Mouse (Mus musculus): ENCODE results near the gene Rab24. TPM values are rescaled to one million over a fixed set of nuclear protein-coding genes. Genes with fewer than 3 reads are reported as not detected.

Rab24 gene
- 10 to 100 TPM in 1 of 3 experiments, 1 to 10 TPM in 2; 8.8 to 15.0 (median 9.7) TPM for polyA plus RNA-seq (2017; shearing (Covaris generic))

DNA sequence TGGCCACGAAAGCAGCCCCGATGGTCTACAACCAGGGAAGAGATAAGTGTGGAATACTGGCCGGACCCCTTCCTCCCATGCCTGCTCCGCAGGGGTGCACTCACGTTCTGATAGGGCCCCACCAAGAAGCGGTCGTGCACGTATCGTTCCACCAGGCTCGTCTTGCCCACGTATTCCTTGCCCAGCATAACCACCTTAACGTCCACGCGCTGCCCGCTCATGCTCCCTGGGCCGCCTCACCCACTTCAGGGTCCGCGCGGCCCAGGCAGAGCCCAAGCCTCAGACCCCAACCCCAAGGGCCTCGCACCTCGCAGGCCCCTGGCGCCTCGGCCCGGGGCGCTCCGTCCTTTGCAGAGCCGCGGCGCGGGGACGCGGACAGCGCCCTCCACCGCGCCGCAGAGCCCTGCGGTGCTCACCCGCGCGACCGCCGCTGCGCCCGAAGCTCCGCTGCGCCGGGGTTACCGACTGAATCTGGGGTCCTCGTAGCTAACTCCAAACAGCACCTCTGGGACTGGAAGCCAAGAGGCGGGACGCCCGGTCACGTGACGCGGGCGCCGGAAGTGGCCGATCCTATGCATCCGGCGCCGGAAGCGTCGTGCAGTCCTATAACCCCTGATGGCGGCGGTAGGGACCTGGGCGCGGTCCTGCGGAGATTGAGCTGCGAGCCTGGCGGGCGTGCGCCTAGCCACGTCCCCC, at the start of gene Rab24:
TSS of gene Rab24 (minus strand) at position 513 of the 696 bp plus-strand sequence.
- ATAC-seq: peak; percentile 93

DNA sequence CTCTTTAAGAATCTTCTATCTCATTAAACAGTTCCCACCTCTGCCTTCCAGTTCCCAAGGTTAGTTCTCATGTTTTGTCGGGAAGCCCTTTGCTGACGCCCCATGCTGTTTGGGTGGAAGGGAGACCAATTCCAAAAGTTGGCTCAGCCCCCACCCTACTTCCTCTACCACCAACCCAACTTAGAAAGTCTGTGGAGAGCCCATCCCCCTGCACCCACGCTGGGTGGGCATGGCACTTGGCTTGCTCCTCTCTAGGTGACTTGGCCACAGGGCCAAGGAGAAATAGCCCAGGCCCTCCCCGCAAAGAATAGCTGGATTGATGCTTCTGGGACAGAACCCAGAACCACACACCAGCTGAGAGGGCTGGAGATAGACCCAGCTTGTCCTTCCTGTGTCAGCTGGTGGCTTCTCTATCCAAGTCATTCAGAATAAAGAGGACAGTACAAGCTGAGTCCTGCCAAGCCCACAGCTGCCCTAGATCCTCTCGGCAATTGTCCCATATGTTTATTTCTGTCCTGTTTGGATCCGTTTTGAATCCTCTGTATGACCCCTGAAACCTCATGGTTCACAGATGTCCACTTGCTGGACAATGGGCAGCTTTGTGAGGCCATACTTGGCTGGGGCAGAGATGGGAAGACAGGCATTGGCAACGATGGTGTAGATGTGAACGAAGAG, 49.4 kb upstream of the Rab24 start:
- no peak for ATAC-seq

DNA sequence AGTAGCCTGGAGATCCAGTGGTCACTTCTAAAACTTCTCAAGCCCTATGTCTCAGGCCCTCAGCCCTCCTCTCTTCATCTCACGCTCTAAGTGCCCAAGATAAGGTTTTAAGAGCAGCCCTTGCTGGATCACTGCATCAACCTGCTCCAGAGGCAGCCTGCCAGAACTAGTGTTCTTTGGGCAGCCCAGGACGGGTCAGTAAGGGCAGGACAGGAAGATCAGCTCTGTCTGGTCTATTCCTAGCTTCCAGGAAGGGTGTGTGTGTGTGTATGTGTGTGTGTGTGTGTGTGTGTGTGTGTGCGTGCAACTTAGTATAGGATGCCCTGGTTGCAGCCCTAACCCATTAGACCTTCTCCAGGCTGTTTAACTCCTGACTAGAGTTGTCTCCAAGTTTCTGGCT, 48.5 kb upstream of the Rab24 start:
- no peak for ATAC-seq

DNA sequence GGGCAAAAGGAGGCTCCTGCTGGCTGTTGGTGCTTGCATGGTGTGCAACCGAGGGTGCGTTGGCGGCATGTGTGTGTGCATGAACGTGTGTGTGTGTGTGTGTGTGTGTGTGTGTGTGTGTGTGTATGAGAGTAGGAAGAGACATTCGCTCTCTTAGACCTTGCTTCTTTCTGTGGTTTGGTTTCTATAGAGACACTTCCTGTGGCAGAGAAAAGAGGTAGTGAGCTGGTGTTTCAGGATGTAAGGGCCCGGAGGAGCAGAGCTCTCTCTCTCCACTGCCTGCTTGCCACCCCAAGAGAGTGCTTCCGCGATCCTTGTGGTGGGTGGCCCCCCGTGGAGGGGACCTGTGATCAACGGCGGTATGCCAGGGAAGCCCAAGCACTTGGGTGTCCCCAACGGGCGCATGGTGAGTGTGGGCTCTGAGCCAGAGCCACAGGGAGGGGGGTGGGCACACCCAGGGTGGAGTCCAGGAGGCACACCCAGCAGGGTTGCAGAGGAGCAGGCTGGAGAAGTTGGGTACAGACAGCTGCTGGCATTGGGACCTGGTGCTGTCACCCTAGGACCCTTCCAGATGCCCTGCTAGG, 47.9 kb upstream of the Rab24 start, which contains the start of gene Rgs14:
TSS of gene Rgs14 (plus strand) at position 202 of the 584 bp plus-strand sequence.
- ATAC-seq: peak; percentile 97

DNA sequence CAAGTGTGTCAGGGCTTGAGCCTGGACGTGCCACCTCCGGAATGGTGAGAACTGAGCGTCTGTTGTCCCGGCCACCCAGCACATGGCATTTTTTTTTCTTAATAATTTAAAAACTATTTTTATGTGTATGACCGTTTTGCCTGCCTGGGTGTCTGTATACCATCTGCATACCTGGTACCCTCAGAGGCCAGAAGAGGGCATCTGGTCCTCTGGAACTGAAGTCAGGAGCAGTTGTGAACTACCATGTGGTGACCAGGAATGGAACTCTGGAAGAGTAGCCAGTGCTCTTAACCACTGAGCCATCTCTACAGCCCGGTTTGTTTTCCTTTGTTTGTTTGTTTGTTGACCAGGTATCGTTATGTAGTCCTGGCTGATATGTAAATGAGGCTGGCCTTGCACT, 46.7 kb upstream of the Rab24 start:
- ATAC-seq: no peak

DNA sequence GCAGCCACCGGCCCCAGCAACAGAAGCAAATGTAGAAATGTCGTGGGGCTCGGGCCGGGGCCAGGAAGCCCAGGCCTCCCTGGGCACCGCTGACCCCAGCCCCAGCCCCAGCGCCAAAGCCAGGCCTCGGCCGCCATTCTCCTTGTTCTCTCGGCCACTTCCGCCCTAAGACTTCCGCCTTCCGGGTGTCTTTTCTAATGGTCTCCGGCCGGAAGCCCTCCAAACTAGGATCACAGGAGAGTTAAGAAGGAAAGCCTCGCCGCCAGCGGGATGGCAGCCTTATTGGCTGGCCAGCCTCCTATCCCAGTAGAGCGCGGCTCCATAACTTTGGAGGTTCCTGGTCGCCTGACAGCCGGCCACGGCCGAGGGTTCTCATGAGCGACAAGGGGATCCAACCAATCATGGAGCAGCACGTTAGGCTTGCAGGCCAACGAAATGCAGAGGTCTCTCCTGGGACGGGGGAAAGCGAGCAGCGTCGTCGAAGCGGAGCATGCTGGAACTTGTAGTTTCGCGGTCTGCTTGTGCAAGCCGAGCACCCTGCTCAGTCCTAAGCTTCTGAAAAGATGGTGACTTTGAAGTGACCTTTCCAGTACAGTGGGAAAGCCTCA, 40.8 kb upstream of the Rab24 start, which contains the start of gene Lman2:
TSS of gene Lman2 (minus strand) at position 331 of the 608 bp plus-strand sequence.
- ATAC-seq: peak; percentile 98

DNA sequence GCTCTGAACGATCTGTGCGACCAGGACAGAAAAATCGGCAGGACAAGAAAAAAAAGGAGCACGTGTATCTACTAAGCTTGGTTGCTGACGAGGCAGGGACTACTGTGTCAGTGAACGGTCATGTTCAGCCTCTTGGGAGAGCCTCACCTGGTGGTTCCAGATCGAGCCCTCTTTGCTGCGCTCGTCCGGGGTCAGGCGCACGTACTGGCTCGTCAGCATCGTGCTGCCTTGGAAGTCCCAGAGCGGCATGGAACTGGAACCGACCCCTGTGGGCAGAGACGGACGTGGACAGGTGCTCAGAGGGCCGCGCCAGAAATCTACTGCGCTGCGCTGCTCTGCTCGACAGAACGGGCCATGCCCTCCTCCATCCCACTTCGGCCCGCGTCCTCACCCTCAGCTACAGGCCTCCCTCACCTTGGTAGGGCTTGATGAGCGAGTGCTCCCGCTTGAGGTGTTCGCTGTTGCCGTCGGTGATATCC, 40.3 kb upstream of the Rab24 start:
- ATAC-seq: peak; percentile 22

DNA sequence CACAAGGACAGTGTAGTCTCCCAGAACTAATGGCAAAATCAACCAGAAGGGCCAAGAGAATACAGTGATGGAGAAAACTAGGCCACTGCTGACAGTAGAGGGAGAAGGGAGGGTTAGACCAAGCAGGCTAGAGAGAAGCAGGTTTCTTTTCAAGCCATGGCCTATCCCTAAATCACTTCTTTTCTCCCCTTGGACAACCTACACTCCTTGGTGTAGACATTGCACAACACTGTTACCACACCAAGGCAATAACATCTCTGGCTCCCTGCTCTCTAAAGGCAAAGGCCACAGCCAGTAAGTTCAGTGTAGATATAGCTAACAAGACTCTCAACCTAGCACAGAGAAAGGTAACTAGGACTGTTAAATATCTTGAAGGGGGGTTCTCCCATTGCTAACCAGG, 39.4 kb upstream of the Rab24 start:
- ATAC-seq: no peak

DNA sequence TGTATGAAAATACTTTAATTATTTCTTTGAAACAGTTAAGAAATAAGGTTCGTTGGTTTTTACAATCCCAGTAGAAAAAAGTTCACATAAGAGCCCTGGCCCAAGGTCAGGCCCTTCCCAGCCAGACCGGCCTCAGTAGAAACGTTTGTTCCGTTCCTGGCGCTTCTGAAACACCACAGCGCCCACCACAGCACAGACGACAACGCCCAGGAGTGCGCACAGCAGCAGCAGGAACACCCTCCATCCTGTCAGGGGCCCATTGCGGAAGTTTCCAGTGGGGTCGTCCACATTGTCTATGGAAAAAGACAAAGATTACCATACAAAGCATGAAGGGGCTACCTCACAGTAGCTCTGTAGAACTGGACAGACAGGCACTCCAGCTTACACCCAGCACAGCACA, 25.0 kb upstream of the Rab24 start:
- no peak for ATAC-seq

DNA sequence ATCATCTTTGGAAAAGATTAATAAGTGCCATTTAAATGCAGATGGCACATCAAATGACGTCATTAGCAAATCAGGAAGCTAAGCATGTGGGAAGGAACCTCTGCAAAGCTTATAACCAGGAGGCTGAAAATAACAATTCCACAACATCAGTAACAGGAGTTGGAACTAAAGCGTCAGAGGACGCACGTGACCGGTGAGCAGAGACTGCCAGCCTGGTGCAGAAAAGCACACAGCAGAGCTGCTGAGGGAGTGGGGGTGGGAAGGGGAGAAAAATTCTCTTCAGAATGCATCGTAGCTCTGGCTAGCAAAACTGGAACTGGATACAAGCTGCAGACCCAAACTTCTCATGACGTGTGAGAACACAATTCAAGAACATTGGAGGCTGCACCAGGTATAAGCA, 22.5 kb upstream of the Rab24 start:
- no peak for ATAC-seq

DNA sequence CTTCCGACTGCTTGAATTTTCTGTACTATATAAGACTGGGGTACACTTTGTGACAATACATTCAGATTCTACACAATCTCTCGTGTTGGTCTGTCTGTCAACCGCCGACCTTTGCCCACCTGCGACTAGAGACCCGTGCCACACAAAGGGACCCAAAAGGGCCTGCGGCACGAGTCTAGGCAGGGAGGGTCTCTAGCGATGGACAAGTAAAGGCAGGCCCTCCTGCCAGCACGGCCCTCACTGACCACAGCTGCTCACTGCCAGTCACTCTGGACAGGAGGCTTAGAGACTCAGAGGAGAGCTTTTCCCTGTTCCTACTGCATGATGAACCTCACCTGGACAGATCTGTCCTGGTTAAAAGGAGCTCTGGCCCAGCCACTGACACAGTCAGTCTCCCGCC, 20.7 kb upstream of the Rab24 start:
- ATAC-seq: no peak

DNA sequence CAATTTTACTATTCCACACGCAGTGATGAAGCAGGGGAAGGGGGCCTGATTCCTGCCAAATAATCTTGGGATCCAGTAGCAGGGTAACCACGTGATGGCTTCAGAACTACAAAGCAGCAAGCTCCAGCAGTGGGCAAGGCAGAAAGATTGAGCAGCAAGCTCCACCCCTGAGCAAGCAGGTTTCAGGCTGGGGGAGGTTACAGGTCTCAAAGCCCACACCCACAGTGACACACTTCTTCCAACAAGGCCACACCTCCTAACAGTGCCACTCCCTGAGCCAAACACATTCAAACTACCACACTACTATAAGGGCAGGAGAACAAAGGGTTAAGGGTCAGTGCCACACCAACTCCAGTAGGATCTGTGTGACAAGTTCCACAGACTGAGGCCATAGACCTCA, 17.5 kb upstream of the Rab24 start:
- peak; percentile 32 for ATAC-seq

DNA sequence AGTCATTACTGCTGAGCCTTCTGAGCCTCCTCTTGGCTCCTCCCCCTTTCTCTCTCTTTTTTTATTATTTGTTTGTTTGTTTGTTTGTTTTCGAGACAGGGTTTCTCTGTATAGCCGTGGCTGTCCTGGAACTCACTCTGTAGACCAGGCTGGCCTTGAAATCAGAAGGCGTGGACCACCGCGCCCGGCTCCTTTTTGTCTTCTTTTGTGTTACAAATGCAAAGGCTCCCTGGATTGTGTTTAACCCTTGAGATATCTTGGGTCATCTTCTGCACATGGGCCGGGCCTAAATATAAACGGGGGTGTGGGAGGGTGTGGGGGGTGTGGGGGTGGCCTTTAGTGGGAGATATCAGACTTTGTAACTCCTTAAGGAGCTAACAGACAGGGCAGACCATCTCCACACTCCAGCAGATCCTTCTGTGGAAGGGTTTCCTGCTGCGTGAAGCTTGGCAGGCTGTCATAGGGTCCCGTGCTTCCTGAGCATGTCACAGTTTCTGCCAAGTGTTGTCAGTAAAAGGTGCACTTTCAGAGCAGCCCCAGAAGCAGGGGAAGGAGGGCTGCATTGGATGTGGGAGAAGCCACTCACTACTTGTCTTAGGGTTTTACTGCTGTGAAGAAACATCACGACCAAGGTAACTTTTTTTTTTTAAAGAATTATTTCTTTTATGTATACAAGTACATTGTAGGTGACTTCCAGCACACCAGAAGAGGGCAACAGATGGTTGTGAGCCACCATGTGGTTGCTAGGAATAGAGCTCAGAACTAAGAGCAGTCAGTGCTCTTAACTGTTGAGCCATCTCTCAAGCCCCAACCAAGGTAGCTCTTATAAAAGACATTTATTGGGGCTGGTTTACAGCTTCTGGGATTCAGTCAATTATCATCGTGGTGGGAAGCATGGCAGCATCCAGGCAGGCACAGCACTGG, 16.6 kb upstream of the Rab24 start:
- no peak for ATAC-seq

DNA sequence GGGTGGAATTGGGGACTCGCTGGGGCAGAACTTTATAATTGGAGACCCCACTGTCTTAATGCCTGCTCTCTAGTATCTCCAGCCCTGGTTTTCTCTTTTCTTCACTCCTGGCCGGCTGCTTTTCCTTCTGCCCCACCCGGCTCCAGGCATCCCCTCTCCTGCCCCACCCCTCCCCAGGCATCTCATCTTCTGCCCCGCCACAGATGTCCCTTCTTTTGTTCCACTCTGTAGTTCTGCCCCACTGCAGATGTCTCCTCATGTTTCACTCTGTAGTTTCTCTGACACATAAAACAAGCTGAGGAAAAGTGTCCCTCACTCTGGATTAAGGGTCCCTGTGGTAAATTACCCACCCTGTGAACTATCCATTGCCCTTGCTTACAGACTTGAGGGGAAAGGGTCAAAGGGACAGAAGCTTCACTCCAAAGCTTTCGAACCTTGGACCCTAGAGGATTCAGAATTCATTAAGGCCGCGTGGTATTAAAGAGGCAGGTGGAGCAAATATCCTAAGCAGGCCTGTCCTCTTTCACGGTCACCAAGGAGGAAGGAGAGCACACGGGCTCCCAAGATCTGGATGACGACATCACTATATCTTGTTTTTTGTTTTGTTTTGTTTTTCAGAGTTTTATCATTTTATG, 15.7 kb upstream of the Rab24 start:
- no peak for ATAC-seq

DNA sequence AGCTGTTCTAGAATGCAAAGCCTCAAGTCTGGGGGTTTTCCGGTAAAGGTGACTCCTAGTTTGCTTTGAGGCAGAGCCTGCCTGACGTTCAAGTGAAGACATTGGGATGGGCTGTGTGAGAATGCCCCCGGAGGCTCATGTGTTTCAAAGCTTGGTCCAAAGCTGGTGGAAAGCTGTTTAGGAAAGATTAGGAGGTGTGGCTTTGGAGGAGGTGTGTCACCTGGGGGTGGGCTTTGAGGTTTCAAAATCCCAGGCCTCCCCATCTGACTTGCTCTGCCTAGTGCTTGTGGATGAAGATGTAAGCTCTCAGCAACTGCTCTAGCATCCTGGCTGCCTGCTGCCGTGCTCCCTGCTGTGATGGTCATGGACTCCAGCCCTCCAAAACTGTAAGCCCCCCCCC, 14.0 kb upstream of the Rab24 start:
- ATAC-seq: no peak

DNA sequence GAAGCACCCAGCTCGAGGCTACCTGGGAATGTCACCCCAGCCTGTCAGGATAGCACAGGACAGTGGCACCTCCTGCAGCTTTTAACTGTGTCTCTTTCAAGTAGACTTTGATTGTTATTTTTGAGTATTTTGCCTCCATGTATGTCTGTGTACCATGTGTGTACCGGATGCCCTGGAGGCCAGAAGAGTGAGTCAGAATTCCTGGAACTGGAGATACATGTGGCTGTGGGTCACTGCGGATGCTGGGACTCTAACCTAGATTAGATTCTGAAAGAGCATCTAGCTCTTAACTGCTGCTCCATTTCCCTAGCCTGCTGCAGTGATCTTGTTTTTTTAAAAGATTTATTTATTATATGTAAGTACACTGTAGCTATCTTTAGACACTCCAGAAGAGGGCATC, 10.6 kb upstream of the Rab24 start:
- no peak for ATAC-seq

DNA sequence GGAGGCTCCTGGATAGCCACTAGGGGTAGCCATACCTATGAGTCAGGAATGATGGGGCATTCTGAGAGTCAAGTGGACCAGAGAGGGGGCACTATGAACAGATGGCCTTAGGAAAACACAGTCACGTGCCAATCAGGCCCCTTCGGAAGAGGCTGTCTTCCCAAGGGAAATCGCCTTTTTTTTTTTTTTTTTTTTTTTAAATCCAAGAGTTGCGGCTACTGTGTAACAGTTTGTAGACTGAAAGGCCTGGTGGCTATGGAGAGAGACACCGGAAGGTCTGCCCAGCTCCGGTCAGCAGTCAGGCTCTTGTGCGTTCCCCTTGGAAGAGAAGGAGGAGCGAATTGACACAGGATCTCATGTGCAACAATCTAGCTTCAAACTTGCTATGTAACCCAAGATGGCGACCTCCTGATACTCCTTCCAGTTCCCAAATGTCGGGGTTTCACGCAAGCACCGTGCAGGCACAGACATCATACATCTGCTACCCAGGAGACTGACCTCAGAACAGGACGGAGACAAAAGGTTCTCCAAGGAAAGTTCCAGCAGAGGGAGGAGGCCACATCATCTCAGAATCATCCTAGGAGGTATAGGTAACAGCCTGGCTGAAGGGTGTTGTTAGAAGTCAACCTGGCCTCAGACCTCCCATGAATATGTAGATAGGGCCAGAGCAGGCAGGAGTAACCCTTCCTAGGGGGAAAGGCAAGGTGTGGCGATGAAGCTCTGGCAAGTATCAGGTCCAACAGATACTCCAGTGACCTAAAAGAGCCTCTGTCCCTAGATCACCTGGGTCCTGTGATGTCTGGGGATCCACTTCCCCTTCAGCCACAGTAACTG, 9.0 kb upstream of the Rab24 start:
- ATAC-seq: no peak

DNA sequence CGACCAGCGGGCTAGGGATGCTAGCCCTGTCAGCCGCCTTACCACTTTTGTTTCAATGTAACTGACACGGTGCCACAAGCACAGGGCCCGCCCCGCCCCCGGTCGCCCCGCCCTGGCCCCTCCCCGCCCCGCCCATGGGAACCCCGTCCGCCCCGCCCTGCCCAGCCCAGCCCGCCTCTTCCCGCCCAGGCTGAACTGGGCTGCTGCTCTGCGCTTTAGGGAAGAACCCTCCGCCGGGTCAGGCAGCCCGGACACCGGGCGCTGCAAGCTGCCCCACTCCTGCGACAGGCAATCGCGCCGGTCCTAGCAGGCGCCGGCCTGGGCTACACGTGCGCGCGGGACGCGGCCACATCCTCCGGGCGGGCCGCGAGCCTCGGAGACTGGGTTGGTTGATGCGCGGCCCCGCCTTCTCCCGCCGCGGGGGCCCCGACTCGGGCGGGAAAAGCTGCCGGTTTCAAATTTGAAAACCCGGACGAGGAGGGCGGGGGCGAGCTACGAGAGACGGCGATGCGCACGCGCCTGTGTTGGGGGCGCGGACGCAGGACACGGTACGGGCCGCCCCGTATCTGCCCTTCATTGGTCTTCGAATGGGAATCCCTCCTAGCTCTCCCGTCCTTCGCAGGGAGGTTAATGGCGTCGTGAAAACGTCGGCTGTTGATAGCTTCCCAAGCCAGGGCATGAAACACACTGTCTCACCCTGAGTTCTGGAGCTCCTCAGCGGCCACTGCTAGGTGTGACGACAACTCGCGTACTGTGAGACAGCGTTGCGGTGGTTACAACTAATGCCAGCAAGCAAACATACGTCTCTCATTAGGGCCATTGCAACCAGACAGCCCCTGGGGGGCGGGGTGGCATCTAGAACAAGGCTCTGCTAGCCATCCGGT, 8.2 kb upstream of the Rab24 start, which contains the start of gene Mxd3:
TSS of gene Mxd3 (minus strand) at position 141 of the 884 bp plus-strand sequence.
- ATAC-seq: peak; percentile 71

DNA sequence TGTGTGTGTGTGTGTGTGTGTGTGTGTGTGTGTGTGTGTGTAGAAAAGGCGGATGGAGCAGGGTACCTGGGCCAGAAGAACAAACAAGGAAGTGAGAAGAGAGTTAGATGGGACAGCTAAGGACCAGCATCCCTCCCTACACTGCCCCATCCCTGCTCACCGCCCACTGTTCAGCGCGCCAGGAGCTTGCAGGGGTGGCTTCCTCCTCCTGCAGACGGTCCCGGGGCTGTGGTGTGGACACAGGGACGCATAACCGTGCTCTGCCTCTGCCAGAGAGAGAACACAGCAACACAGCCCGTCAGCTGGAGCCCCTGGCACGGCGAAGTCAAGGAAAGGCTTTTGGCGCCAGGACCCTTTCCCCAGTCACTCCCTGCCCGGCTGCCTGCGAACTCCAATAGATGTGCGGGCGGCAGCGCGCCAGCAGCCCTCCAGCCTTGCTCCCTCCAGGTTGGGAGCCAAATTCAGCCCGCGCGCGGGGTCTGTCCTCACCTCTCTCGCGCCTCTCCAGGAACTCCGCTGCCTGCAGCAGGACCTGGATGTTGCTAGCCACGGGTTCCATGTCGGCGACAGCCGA, 7.5 kb upstream of the Rab24 start:
- ATAC-seq: no peak

Data from inflammation-experienced regulatory T-cells, adult 6 months (primary cell).